Mouse (Mus musculus) embryonic facial prominence, embryonic 14.5 days (tissue): Measurements from ENCODE around the gene D10Jhu81e. TPM values are rescaled to one million over a fixed set of nuclear protein-coding genes. Genes with fewer than 3 reads are reported as not detected.

Source experiments
- ATAC-seq: fragments of 200-750 bp; cut with Nextera tagmentation; 2 replicates; pipeline ENCODE4 v1.8.0; 2017; ENCODE audit warnings: low read depth, moderate number of reproducible peaks, moderate TSS enrichment
- DNase-seq: peaks from one replicate; pipeline ENCODE4 v3.0.0-alpha.2; 2015; ENCODE audit warnings: low spot score
- H3K27ac ChIP-seq: fragments of 300-500 bp; sonication (generic); replicated peaks from 2 replicates; pipeline ENCODE4 v1.5.1; 2014; ENCODE audit warnings: low read depth, mild to moderate bottlenecking, low read length, moderate library complexity
- H3K27me3 ChIP-seq: fragments of 300-500 bp; sonication (generic); replicated peaks from 2 replicates; pipeline ENCODE4 v1.6.1; 2014; ENCODE audit warnings: low read length; ENCODE audit not compliant: control insufficient read depth, insufficient read depth
- H3K36me3 ChIP-seq: fragments of 300-500 bp; sonication (generic); 2 replicates; pipeline ENCODE4 v1.6.1; 2014; ENCODE audit warnings: low read length, mixed read lengths; ENCODE audit not compliant: control insufficient read depth, insufficient read depth
- H3K4me1 ChIP-seq: fragments of 300-500 bp; sonication (generic); 2 replicates; pipeline ENCODE4 v1.6.1; 2014; ENCODE audit warnings: antibody characterized with exemption, low read length; ENCODE audit not compliant: control insufficient read depth, insufficient read depth
- H3K4me2 ChIP-seq: fragments of 300-500 bp; sonication (generic); 2 replicates; pipeline ENCODE4 v1.6.1; 2014; ENCODE audit warnings: low read depth, mild to moderate bottlenecking, low read length, moderate library complexity, mixed read lengths
- H3K4me3 ChIP-seq: fragments of 300-500 bp; sonication (generic); 2 replicates; pipeline ENCODE4 v1.5.1; 2014; ENCODE audit warnings: low read depth, mild to moderate bottlenecking, low read length
- H3K9ac ChIP-seq: fragments of 300-500 bp; sonication (generic); 2 replicates; pipeline ENCODE4 v1.6.1; 2014; ENCODE audit warnings: low read depth, mild to moderate bottlenecking, low read length, moderate library complexity, mixed read lengths
- H3K9me3 ChIP-seq: fragments of 300-500 bp; sonication (generic); 2 replicates; pipeline ENCODE4 v1.6.1; 2016; ENCODE audit warnings: low read length; ENCODE audit not compliant: control insufficient read depth
- WGBS: fragments of 180-500 bp; shearing (Covaris S2); extraction: QIAGEN DNeasy Blood & Tissue Kit; methylation state at CpG from one replicate; pipeline ENCODE4 v1.1.7; 2014; 5-methylcytosine and 5-hydroxymethylcytosine counted together
- polyA plus RNA-seq: library from polyadenylated mRNA; unstranded; fragments of >200 nt; fragmentation: Nextera tagmentation; extraction: Ambion mirVana; gene quantifications from 2 replicates; pipeline ENCODE4 v1.2.1, GENCODE M21; 2014

The D10Jhu81e gene
- polyA plus RNA-seq, 1 experiment from 2014 or later = 27.2 TPM

DNA sequence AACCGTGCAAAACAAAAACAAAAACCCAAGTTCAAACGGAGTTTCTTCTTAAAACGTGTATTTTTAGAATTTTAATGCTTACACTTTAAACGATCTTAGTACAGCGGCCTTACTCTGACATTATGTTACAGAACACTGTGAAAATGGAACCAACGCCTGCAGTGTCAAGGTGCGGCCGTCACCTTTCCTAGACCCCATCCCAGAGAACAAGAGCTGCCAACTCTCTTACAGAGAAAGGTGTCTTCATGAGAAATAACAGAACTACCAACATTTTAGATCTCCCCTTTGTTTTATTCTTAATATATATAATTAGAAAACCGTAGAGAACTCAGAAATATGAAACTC, 15.8 kb upstream of the D10Jhu81e start:
- H3K4me2 ChIP-seq = peak overlapping the region; percentile 94
- H3K27ac ChIP-seq = peak overlapping the region; percentile 77
- H3K27me3 ChIP-seq = no peaks in the 10 kb centered on the region
- ATAC-seq (peak; percentile 23), DNase-seq (no peak)
- no peaks in the 10 kb centered on the region for H3K9me3 ChIP-seq
- H3K4me1 ChIP-seq = peaks cover 5% of the 10 kb centered on the region; the same call in 1 of the 2 replicates
- peak overlapping the region; percentile 74 for H3K9ac ChIP-seq
- WGBS = 16% methylated on average over 9 of the region's 9 CpGs
- peak overlapping the region; percentile 78 for H3K4me3 ChIP-seq
- H3K36me3 ChIP-seq = peaks cover 57% of the 10 kb centered on the region

DNA sequence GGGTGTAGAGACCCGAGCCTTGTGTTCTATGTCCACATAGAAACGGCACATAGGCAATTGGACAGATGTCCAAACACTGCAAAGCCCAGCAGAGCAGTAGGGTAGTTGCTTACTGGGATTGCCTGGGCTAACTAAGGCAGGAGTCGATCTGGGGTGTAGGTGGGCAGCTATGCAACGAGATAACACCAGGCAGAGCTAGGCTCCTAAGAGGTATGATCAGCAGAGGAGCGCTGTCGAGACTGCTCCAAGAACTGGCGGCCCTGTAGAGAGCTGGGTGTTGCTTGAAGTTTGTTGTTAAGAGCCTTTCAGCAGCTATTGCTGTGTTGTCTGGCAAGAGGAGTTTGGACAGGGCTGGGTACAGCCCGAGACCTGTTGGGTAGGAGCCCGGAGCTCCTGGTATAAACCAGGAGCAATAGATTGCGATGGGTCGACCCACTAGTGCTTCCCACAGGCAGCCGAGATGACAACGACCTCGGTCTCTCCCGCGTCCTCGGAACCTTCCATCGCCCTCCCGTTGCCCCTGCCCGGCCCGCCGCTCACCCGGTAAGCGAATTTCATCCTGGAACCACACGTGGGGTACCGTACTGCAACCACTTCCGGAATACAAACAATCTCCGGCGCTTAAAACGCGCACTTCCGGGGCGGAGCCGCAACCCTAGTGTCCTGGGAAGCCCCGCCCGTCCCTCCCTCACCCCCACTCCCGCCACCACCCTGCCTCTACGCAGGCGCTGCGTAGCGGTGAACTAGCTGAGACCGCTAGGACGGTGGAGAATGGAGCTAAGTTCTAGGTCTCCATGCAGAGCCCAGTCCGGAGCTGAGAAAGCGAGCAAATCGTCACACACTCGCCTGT, 15.2 kb upstream of the D10Jhu81e start, which contains the start of gene Pwp2:
Gene Pwp2, minus strand, starts transcription at position 619 of the 850 bp plus-strand sequence.
- H3K9ac ChIP-seq = peak within 1 kb of the TSS; percentile 74
- H3K4me2 ChIP-seq = peak within 1 kb of the TSS; percentile 94
- H3K36me3 ChIP-seq = peaks cover 58% of the 10 kb centered on the region
- 2% methylated on average over 46 of the region's 47 CpGs for WGBS
- peaks cover 5% of the 10 kb centered on the region; the same call in 1 of the 2 replicates for H3K4me1 ChIP-seq
- peak within 1 kb of the TSS; percentile 78 for H3K4me3 ChIP-seq
- H3K9me3 ChIP-seq = no peaks in the 10 kb centered on the region
- H3K27ac ChIP-seq = peak within 1 kb of the TSS; percentile 77
- no peaks in the 10 kb centered on the region for H3K27me3 ChIP-seq
- peak; percentile 97 for DNase-seq
- ATAC-seq = peak; percentile 98

DNA sequence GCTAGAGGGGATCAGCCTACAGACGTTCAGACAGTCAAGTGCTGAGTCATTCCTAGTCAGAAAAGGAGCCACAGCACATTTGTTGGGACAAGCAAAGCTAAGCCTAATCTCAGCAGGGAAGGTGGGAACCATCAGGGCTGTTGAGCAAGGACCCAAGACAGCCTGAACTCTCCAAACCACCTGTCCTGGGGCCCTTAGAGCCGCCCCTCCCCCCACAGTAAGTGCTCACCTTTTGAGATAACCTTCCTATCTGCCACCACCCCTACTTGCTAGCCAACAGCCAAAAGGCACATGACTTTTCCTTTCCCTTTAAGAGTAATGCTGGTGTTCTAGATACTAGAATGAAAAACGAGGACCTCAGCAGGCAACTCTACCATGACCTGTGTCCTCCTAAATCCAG, 14.0 kb upstream of the D10Jhu81e start:
- ATAC-seq (no peak), DNase-seq (no peak)
- no peak overlapping the region for H3K4me3 ChIP-seq
- H3K9ac ChIP-seq = no peak overlapping the region
- peaks cover 5% of the 10 kb centered on the region; the same call in 1 of the 2 replicates for H3K4me1 ChIP-seq
- H3K36me3 ChIP-seq = peaks cover 58% of the 10 kb centered on the region
- WGBS = 76% methylated on average over 3 of the region's 3 CpGs
- H3K27me3 ChIP-seq = no peaks in the 10 kb centered on the region
- no peak overlapping the region for H3K27ac ChIP-seq
- H3K9me3 ChIP-seq = no peaks in the 10 kb centered on the region
- H3K4me2 ChIP-seq = 0 out of 2 replicates have a peak overlapping the region, but pooled peaks have one; percentile 94

DNA sequence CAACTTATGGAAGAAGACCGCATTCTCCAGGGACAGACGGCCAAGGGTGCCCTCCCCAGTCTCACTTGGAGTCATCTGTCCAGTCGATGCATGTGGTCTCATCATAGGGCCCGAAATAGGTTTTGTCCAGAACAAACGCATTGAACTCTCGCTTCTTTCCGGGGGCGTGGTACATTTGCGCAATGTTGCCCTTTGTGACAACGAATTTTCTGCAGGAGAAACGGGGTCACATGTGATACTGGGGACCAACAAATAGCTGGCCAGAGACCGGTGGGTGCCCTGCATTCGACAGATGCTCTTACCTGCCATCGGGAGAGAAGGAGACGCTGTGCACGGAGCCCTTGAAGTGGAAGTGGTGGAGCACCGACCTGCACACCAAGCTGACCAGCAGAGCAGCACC, 12.7 kb upstream of the D10Jhu81e start:
- peaks cover 58% of the 10 kb centered on the region for H3K36me3 ChIP-seq
- no peak overlapping the region for H3K4me2 ChIP-seq
- ATAC-seq (no peak), DNase-seq (no peak)
- H3K4me3 ChIP-seq = no peak overlapping the region
- no peaks in the 10 kb centered on the region for H3K9me3 ChIP-seq
- H3K27ac ChIP-seq = no peak overlapping the region
- 97% methylated on average over 17 of the region's 17 CpGs for WGBS
- H3K4me1 ChIP-seq = peaks cover 5% of the 10 kb centered on the region; the same call in 1 of the 2 replicates
- H3K27me3 ChIP-seq = no peaks in the 10 kb centered on the region
- H3K9ac ChIP-seq = no peak overlapping the region

DNA sequence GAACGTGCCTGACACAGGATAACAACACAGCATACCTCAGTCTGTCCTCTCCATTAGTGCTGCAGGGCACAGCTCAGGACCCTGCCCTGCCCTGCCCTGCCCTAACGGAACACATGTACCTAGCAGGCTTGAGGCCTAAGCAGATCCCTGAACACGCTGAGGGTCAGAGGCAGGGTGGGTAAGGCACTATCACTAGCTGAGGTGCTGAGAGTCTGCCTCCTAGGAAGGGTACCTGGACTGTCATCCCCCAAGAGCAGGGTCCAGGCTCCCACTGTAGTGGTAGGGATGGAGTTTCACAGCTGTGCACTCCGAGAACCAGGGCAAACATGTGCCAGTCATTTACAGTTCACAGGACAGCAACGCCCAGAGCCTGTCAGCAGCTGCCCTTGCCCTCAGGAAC, 4.9 kb upstream of the D10Jhu81e start:
- Histone ChIP-seq H3K4me2 (no peak overlapping the region), H3K36me3 (peaks cover 84% of the 10 kb centered on the region), H3K9me3 (no peaks in the 10 kb centered on the region), H3K4me3 (no peak overlapping the region), H3K4me1 (no peaks in the 10 kb centered on the region), H3K9ac (no peak overlapping the region), H3K27me3 (no peaks in the 10 kb centered on the region), H3K27ac (no peak overlapping the region)
- 83% methylated on average over 4 of the region's 5 CpGs for WGBS
- DNase-seq (no peak), ATAC-seq (no peak)

DNA sequence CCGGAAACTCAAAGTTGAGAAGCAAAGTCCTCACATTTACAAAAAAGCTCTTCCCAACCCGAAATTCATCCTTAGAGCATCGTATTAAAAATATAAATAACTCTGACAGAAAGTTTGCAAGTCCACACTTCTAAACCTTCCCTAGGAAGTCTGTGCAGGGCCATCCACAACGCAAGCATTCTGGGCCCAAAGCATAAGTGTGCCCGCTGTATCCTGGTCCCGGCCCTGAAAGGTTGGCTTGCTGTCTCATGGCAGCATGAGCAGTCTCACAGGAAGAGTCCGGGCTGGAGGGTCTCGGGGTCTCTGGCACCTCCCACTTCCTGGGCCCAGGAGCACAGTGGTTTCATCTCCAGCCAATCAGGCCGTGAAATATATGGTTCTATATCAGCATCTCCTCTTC, 2.0 kb upstream of the D10Jhu81e start:
- ATAC-seq (no peak), DNase-seq (no peak)
- 91% methylated on average over 9 of the region's 9 CpGs for WGBS
- Histone ChIP-seq H3K4me2 (no peak overlapping the region), H3K27me3 (no peaks in the 10 kb centered on the region), H3K27ac (no peak overlapping the region), H3K9me3 (no peaks in the 10 kb centered on the region), H3K4me3 (no peak overlapping the region), H3K9ac (no peak overlapping the region), H3K4me1 (peaks cover 8% of the 10 kb centered on the region), H3K36me3 (peaks cover 69% of the 10 kb centered on the region)

DNA sequence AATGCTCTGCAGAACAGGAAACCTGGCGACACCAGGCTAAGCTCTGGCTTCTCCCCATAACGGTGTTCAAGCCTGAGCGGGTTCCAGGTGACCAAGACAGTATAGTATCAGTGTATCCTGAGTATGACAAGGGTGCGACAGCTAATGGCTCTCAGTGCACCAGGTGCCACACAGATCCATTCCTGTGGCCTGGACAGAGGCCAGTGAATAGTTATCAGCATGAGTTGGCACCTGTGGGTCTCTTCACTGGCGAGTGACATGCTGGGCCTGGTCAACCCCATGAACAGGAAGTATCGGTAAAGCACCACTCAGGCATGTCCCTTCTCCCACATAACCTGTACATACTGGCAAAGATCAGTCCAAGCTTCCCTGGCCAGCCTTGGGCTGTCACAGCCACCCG, 1.5 kb upstream of the D10Jhu81e start:
- Histone ChIP-seq H3K9me3 (no peaks in the 10 kb centered on the region), H3K27ac (no peak overlapping the region), H3K4me1 (peaks cover 8% of the 10 kb centered on the region), H3K4me3 (no peak overlapping the region), H3K36me3 (peaks cover 69% of the 10 kb centered on the region), H3K27me3 (no peaks in the 10 kb centered on the region), H3K9ac (no peak overlapping the region), H3K4me2 (no peak overlapping the region)
- 94% methylated on average over 7 of the region's 7 CpGs for WGBS
- no peak for ATAC-seq
- DNase-seq = no peak

DNA sequence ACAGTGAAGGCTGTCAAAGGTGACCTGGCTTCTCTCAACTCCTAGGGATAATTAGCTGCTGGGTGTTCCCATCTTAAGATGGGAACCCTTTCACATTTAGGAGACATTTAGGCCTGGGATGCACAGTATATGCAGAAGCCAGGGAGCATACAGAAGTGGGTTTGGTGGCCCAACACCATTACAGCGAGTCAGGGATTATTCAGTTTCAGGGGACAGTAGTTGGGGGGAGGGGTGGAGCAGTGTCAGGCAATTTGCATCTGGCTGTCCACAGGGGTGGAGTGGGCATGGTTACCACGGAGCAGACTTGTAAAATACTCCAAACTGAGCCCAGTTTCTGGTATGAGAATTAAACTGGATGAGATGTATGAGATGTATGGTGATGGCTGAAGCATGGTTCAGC, 863 bp upstream of the D10Jhu81e start:
- Histone ChIP-seq H3K4me2 (peak overlapping the region; percentile 83; the same call in 1 of the 2 replicates), H3K4me3 (no peak overlapping the region), H3K36me3 (peaks cover 69% of the 10 kb centered on the region), H3K9me3 (no peaks in the 10 kb centered on the region), H3K4me1 (peaks cover 8% of the 10 kb centered on the region), H3K27me3 (no peaks in the 10 kb centered on the region), H3K9ac (no peak overlapping the region), H3K27ac (no peak overlapping the region)
- DNase-seq = no peak
- WGBS = 65% methylated on average over 2 of the region's 2 CpGs
- ATAC-seq = no peak

DNA sequence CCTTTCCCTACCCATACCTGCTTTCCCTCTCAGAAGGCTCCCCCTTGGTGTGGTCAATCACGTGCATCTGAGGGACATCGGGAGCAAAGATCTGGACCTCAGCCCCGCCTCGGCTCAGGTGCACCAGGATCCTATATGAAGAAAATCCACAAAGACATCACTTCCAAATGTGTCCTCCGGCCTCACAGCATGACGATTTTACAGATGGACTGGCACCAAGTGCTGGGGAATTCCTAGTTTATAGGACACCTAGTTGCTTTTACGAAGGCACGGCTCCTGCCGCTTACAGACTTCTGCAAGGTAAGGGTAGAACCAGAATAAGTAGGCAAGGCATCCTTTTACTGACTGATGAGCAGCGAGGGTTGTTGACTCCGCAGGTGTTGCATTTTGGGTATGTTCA, 790 bp downstream of the D10Jhu81e start:
- ATAC-seq = no peak
- Histone ChIP-seq H3K36me3 (peaks cover 69% of the 10 kb centered on the region), H3K4me2 (peak overlapping the region; percentile 83), H3K4me1 (peaks cover 8% of the 10 kb centered on the region), H3K9ac (peak overlapping the region; percentile 78), H3K9me3 (no peaks in the 10 kb centered on the region), H3K27ac (no peak overlapping the region), H3K4me3 (peak overlapping the region; percentile 76), H3K27me3 (no peaks in the 10 kb centered on the region)
- 86% methylated on average over 11 of the region's 11 CpGs for WGBS
- no peak for DNase-seq
